Comparison of ENCODE assay signal across 31 mouse cellular contexts in genomic region chr16:30253374-30253773, GRCm38 (mm10). TPM values are rescaled to one million over a fixed set of nuclear protein-coding genes. Genes with fewer than 3 reads are reported as not detected.
A peak's percentile ranks its signal among the peaks of the same experiment; 100 is the strongest.
DNase-seq lines count a peak whose midpoint lies in the region; ATAC-seq and TF ChIP-seq lines count a peak whose summit lies in the region.
"Had no signal": no experiment of that assay in that cellular context is flagged by ENCODE, and none has a peak within 500 bp of the region (broad histone marks: within the 10 kb centered on the region; RNA-seq: fewer than 3 reads in every experiment).

No protein-coding gene starts in this region.

- no peaks in the 10 kb centered on the region for H3K27me3 ChIP-seq in kidney, adult 2 months (replicated peaks; ENCODE audit: control insufficient read depth, insufficient read depth, low read length)
- H3K27me3 ChIP-seq in kidney, embryonic 15.5 days, result peaks cover 35% of the 10 kb centered on the region
- no peaks in the 10 kb centered on the region for H3K27me3 ChIP-seq in liver, embryonic 16.5 days (ENCODE audit: control insufficient read depth, insufficient read depth, low read depth, low read length)
- H3K27me3 ChIP-seq in liver, embryonic 11.5 days (replicated peaks; ENCODE audit: control insufficient read depth, insufficient read depth, low read length), result peaks cover 12% of the 10 kb centered on the region
- no peaks in the 10 kb centered on the region for H3K27me3 ChIP-seq in intestine, postnatal 0 days (replicated peaks; ENCODE audit: control insufficient read depth, insufficient read depth, low read length)
- no peaks in the 10 kb centered on the region for H3K27me3 ChIP-seq in stomach, postnatal 0 days (ENCODE audit: control insufficient read depth, insufficient read depth, low read length)
- H3K27me3 ChIP-seq in hindbrain, embryonic 13.5 days, result peaks cover 50% of the 10 kb centered on the region

- H3K9me3 ChIP-seq in kidney, embryonic 15.5 days (replicated peaks), result no peaks in the 10 kb centered on the region
- no peaks in the 10 kb centered on the region for H3K9me3 ChIP-seq in liver, embryonic 16.5 days (replicated peaks; ENCODE audit: control insufficient read depth, low read length)
- no peaks in the 10 kb centered on the region for H3K9me3 ChIP-seq in liver, embryonic 11.5 days (ENCODE audit: control insufficient read depth, low read length)
- no peaks in the 10 kb centered on the region for H3K9me3 ChIP-seq in intestine, postnatal 0 days (ENCODE audit: control insufficient read depth)
- H3K9me3 ChIP-seq in stomach, postnatal 0 days (ENCODE audit: control insufficient read depth, low read length), result no peaks in the 10 kb centered on the region
- H3K9me3 ChIP-seq in hindbrain, embryonic 13.5 days, result no peaks in the 10 kb centered on the region
- H3K9me3 ChIP-seq: embryonic facial prominence, embryonic 10.5 days; embryonic facial prominence, embryonic 13.5 days; forebrain, embryonic 10.5 days; forebrain, embryonic 13.5 days; heart, embryonic 10.5 days; heart, embryonic 13.5 days; hindbrain, embryonic 15.5 days had no signal

- WGBS in kidney, adult 2 months, result 73% methylated on average over 4 of the region's 4 CpGs
- WGBS in kidney, embryonic 15.5 days, result 85% methylated on average over 4 of the region's 4 CpGs
- 61% methylated on average over 4 of the region's 4 CpGs for WGBS in liver, embryonic 16.5 days (ENCODE audit: insufficient replicate concordance)
- 69% methylated on average over 4 of the region's 4 CpGs for WGBS in liver, embryonic 11.5 days
- WGBS in intestine, postnatal 0 days, result 53% methylated on average over 4 of the region's 4 CpGs
- WGBS in stomach, postnatal 0 days, result 72% methylated on average over 4 of the region's 4 CpGs
- 90% methylated on average over 4 of the region's 4 CpGs for WGBS in hindbrain, embryonic 13.5 days

- TF ChIP-seq POLR2A in kidney, adult 2 months (IDR thresholded peaks at IDR 0.05; ENCODE audit: low read depth, low read length), result no peak

- H3K27ac ChIP-seq in kidney, adult 2 months (ENCODE audit: insufficient read depth, low read depth, low read length), result no peak overlapping the region
- no peak overlapping the region for H3K27ac ChIP-seq in kidney, embryonic 15.5 days
- no peak overlapping the region; the same call in 1 of the 2 replicates for H3K27ac ChIP-seq in liver, embryonic 16.5 days (ENCODE audit: low read length)
- H3K27ac ChIP-seq in liver, embryonic 11.5 days (ENCODE audit: low read depth, low read length), result no peak overlapping the region
- no peak overlapping the region for H3K27ac ChIP-seq in intestine, postnatal 0 days (ENCODE audit: low read depth, low read length)
- H3K27ac ChIP-seq in stomach, postnatal 0 days (replicated peaks), result 0 out of 2 replicates have a peak overlapping the region, but pooled peaks have one; percentile 13
- no peak overlapping the region for H3K27ac ChIP-seq in hindbrain, embryonic 13.5 days
- H3K27ac ChIP-seq: embryonic facial prominence, embryonic 10.5 days; embryonic facial prominence, embryonic 13.5 days; forebrain, embryonic 10.5 days; forebrain, embryonic 13.5 days; heart, adult 2 months; heart, embryonic 10.5 days; heart, embryonic 13.5 days; hindbrain, embryonic 15.5 days had no signal

- no peak overlapping the region for H3K9ac ChIP-seq in kidney, embryonic 15.5 days
- H3K9ac ChIP-seq in liver, embryonic 16.5 days (ENCODE audit: low read depth, low read length), result no peak overlapping the region
- no peak overlapping the region for H3K9ac ChIP-seq in liver, embryonic 11.5 days (ENCODE audit: low read depth, low read length)
- no peak overlapping the region for H3K9ac ChIP-seq in intestine, postnatal 0 days (ENCODE audit: low read depth, low read length)
- H3K9ac ChIP-seq in stomach, postnatal 0 days (ENCODE audit: low read length), result no peak overlapping the region
- H3K9ac ChIP-seq in hindbrain, embryonic 13.5 days, result no peak overlapping the region
- H3K9ac ChIP-seq: embryonic facial prominence, embryonic 13.5 days; forebrain, embryonic 13.5 days; heart, embryonic 13.5 days; hindbrain, embryonic 15.5 days had no signal

- DNase-seq in kidney, adult 2 months, result peak; percentile 47
- no peak for DNase-seq in liver, embryonic 11.5 days (ENCODE audit: low spot score)
- DNase-seq in stomach, postnatal 0 days (ENCODE audit: low spot score), result peak; percentile 81
- DNase-seq: adrenal gland, adult 2 months; adrenal gland, postnatal 14 days; cerebellum, adult 11 months; cerebellum, adult 8-10 months; cerebellum, postnatal 10 days; cerebellum, postnatal 36 days; embryo, embryonic 11 days; gastrocnemius, postnatal 10 days; gastrocnemius, postnatal 36 days; heart, adult 2 months; heart, postnatal 14 days; heart, postnatal 4 days had no signal

- no peak for ATAC-seq in kidney, embryonic 15.5 days (replicated peaks; ENCODE audit: low FRiP score)
- peak; percentile 51; the same call in 1 of the 2 replicates for ATAC-seq in liver, embryonic 16.5 days (ENCODE audit: low read depth)
- ATAC-seq in liver, embryonic 11.5 days (replicated peaks; ENCODE audit: low FRiP score), result no peak
- ATAC-seq in intestine, postnatal 0 days, result peak; percentile 36; the same call in 1 of the 2 replicates
- ATAC-seq in stomach, postnatal 0 days (ENCODE audit: low FRiP score, low TSS enrichment), result peak; percentile 80
- ATAC-seq in hindbrain, embryonic 13.5 days (ENCODE audit: low FRiP score), result no peak
- ATAC-seq: CD4-positive, CD25-positive, alpha-beta regulatory T cell, adult 4 months; forebrain, embryonic 13.5 days; forebrain, embryonic 16.5 days had no signal

- TF ChIP-seq CTCF in kidney, adult 2 months (conservative IDR thresholded peaks at IDR 0.05; ENCODE audit: insufficient read depth, insufficient read length, low read depth, low read length), result no peak
- TF ChIP-seq CTCF in intestine, postnatal 0 days (IDR thresholded peaks at IDR 0.05; ENCODE audit: low read depth), result no peak
- TF ChIP-seq CTCF in stomach, postnatal 0 days (IDR thresholded peaks at IDR 0.05; ENCODE audit: low read depth), result no peak

- H3K4me3 ChIP-seq in kidney, adult 2 months (ENCODE audit: insufficient read depth, low read depth, low read length), result no peak overlapping the region
- H3K4me3 ChIP-seq in kidney, embryonic 15.5 days (replicated peaks), result no peak overlapping the region
- H3K4me3 ChIP-seq in liver, embryonic 16.5 days (ENCODE audit: low read depth, low read length), result no peak overlapping the region
- no peak overlapping the region for H3K4me3 ChIP-seq in liver, embryonic 11.5 days (ENCODE audit: low read depth, low read length)
- H3K4me3 ChIP-seq in intestine, postnatal 0 days (ENCODE audit: low read depth, low read length), result no peak overlapping the region
- H3K4me3 ChIP-seq in stomach, postnatal 0 days (ENCODE audit: low read depth, low read length), result no peak overlapping the region
- no peak overlapping the region for H3K4me3 ChIP-seq in hindbrain, embryonic 13.5 days
- H3K4me3 ChIP-seq: embryonic facial prominence, embryonic 10.5 days; embryonic facial prominence, embryonic 13.5 days; forebrain, embryonic 10.5 days; forebrain, embryonic 13.5 days; heart, adult 2 months; heart, embryonic 10.5 days; heart, embryonic 13.5 days; hindbrain, embryonic 15.5 days had no signal

- H3K4me2 ChIP-seq in kidney, embryonic 15.5 days, result no peak overlapping the region
- no peak overlapping the region for H3K4me2 ChIP-seq in liver, embryonic 16.5 days (ENCODE audit: low read depth, low read length)
- no peak overlapping the region for H3K4me2 ChIP-seq in liver, embryonic 11.5 days
- no peak overlapping the region for H3K4me2 ChIP-seq in intestine, postnatal 0 days (replicated peaks; ENCODE audit: low read depth)
- no peak overlapping the region for H3K4me2 ChIP-seq in stomach, postnatal 0 days (replicated peaks; ENCODE audit: low read depth)
- no peak overlapping the region for H3K4me2 ChIP-seq in hindbrain, embryonic 13.5 days
- H3K4me2 ChIP-seq: embryonic facial prominence, embryonic 13.5 days; forebrain, embryonic 13.5 days; heart, embryonic 13.5 days; hindbrain, embryonic 15.5 days had no signal

- no peaks in the 10 kb centered on the region for H3K36me3 ChIP-seq in kidney, adult 2 months (ENCODE audit: control insufficient read depth, insufficient read depth, low read length)
- H3K36me3 ChIP-seq in kidney, embryonic 15.5 days, result no peaks in the 10 kb centered on the region
- H3K36me3 ChIP-seq in liver, embryonic 16.5 days (ENCODE audit: control insufficient read depth, insufficient read depth), result no peaks in the 10 kb centered on the region
- no peaks in the 10 kb centered on the region for H3K36me3 ChIP-seq in liver, embryonic 11.5 days (ENCODE audit: control insufficient read depth, insufficient read depth, low read length)
- no peaks in the 10 kb centered on the region for H3K36me3 ChIP-seq in intestine, postnatal 0 days (ENCODE audit: control insufficient read depth, insufficient read depth)
- H3K36me3 ChIP-seq in stomach, postnatal 0 days (ENCODE audit: control insufficient read depth, insufficient read depth, low read length), result no peaks in the 10 kb centered on the region
- no peaks in the 10 kb centered on the region for H3K36me3 ChIP-seq in hindbrain, embryonic 13.5 days
- H3K36me3 ChIP-seq: embryonic facial prominence, embryonic 10.5 days; embryonic facial prominence, embryonic 13.5 days; forebrain, embryonic 10.5 days; heart, embryonic 10.5 days; heart, embryonic 13.5 days; hindbrain, embryonic 15.5 days had no signal

- no peak for TF ChIP-seq EP300 in stomach, postnatal 0 days (optimal IDR thresholded peaks at IDR 0.05)

- H3K4me1 ChIP-seq in kidney, adult 2 months (ENCODE audit: control insufficient read depth, insufficient read depth, low read length), result no peaks in the 10 kb centered on the region
- peaks cover 9% of the 10 kb centered on the region; the same call in 1 of the 2 replicates for H3K4me1 ChIP-seq in kidney, embryonic 15.5 days
- peaks cover 7% of the 10 kb centered on the region for H3K4me1 ChIP-seq in liver, embryonic 16.5 days (ENCODE audit: control insufficient read depth, low read depth, low read length)
- H3K4me1 ChIP-seq in liver, embryonic 11.5 days (replicated peaks; ENCODE audit: control insufficient read depth, insufficient read depth, low read length), result peaks cover 10% of the 10 kb centered on the region; the same call in 1 of the 2 replicates
- no peaks in the 10 kb centered on the region for H3K4me1 ChIP-seq in intestine, postnatal 0 days (replicated peaks; ENCODE audit: control insufficient read depth, insufficient read depth, low read length)
- H3K4me1 ChIP-seq in stomach, postnatal 0 days (replicated peaks; ENCODE audit: control insufficient read depth, insufficient read depth), result no peaks in the 10 kb centered on the region
- peaks cover 11% of the 10 kb centered on the region; the same call in 1 of the 2 replicates for H3K4me1 ChIP-seq in hindbrain, embryonic 13.5 days (replicated peaks)

RNA-seq across cellular contexts. Expression of gene Cpn2, which starts 13.9 kb away (rescaled TPM):
- 0.42 and 0.52 TPM in 2 replicates for polyA plus RNA-seq in kidney, adult 2 months (2012; rRNA removed)
- polyA plus RNA-seq in kidney, embryonic 15.5 days (2015; fragmentation: Nextera tagmentation; extraction: Ambion mirVana), result 0.04 and 0.08 TPM in 2 replicates
- 3.4 and 3.9 TPM in 2 replicates for polyA plus RNA-seq in liver, embryonic 16.5 days (2015; fragmentation: Nextera tagmentation; extraction: Ambion mirVana)
- polyA plus RNA-seq in liver, embryonic 11.5 days (2014; fragmentation: Nextera tagmentation; extraction: Ambion mirVana), result 1.3 and 1.5 TPM in 2 replicates
- polyA plus RNA-seq in intestine, postnatal 0 days (2015; fragmentation: Nextera tagmentation; extraction: Ambion mirVana), result 0.08 and 0.09 TPM in 2 replicates
- 0.04 TPM in 1 of 2 replicates, not detected in the other for polyA plus RNA-seq in stomach, postnatal 0 days (2015; fragmentation: Nextera tagmentation; extraction: Ambion mirVana)
- polyA plus RNA-seq in hindbrain, embryonic 13.5 days (2015; fragmentation: Nextera tagmentation; extraction: Ambion mirVana), result not detected in 2 replicates
- polyA plus RNA-seq: CD4-positive, CD25-positive, alpha-beta regulatory T cell, adult 4 months; cortical plate, adult 2 months; embryonic facial prominence, embryonic 10.5 days; embryonic facial prominence, embryonic 13.5 days; forebrain, embryonic 10.5 days; forebrain, embryonic 13.5 days; forebrain, embryonic 16.5 days; heart, embryonic 13.5 days; heart, embryonic 16.5 days; hindbrain, embryonic 11.5 days; hindbrain, embryonic 15.5 days had no signal

RNA-seq across cellular contexts. Expression of gene Lrrc15, which starts 29.7 kb away (rescaled TPM):
- polyA plus RNA-seq in kidney, adult 2 months (2012; rRNA removed), result 0.01 TPM in 1 of 2 replicates, not detected in the other
- 0.99 and 1.2 TPM in 2 replicates for polyA plus RNA-seq in kidney, embryonic 15.5 days (2015; fragmentation: Nextera tagmentation; extraction: Ambion mirVana)
- polyA plus RNA-seq in liver, embryonic 16.5 days (2015; fragmentation: Nextera tagmentation; extraction: Ambion mirVana), result 0.02 and 0.04 TPM in 2 replicates
- 0.08 and 0.14 TPM in 2 replicates for polyA plus RNA-seq in liver, embryonic 11.5 days (2014; fragmentation: Nextera tagmentation; extraction: Ambion mirVana)
- polyA plus RNA-seq in intestine, postnatal 0 days (2015; fragmentation: Nextera tagmentation; extraction: Ambion mirVana), result 0.30 and 0.34 TPM in 2 replicates
- polyA plus RNA-seq in stomach, postnatal 0 days (2015; fragmentation: Nextera tagmentation; extraction: Ambion mirVana), result 0.76 and 0.87 TPM in 2 replicates
- polyA plus RNA-seq in hindbrain, embryonic 13.5 days (2015; fragmentation: Nextera tagmentation; extraction: Ambion mirVana), result 0.26 and 0.28 TPM in 2 replicates
- polyA plus RNA-seq: CD4-positive, CD25-positive, alpha-beta regulatory T cell, adult 4 months; cortical plate, adult 2 months had no signal

RNA-seq across cellular contexts. Expression of gene Gp5, which starts 57.2 kb away (rescaled TPM):
- polyA plus RNA-seq in kidney, adult 2 months (2012; rRNA removed), result 0.04 and 0.14 TPM in 2 replicates
- polyA plus RNA-seq in kidney, embryonic 15.5 days (2015; fragmentation: Nextera tagmentation; extraction: Ambion mirVana), result 0.90 and 0.93 TPM in 2 replicates
- 9.3 and 10.5 TPM in 2 replicates for polyA plus RNA-seq in liver, embryonic 16.5 days (2015; fragmentation: Nextera tagmentation; extraction: Ambion mirVana)
- polyA plus RNA-seq in liver, embryonic 11.5 days (2014; fragmentation: Nextera tagmentation; extraction: Ambion mirVana), result 31.1 and 37.5 TPM in 2 replicates
- 0.13 TPM in 2 replicates for polyA plus RNA-seq in intestine, postnatal 0 days (2015; fragmentation: Nextera tagmentation; extraction: Ambion mirVana)
- 0.11 and 0.39 TPM in 2 replicates for polyA plus RNA-seq in stomach, postnatal 0 days (2015; fragmentation: Nextera tagmentation; extraction: Ambion mirVana)
- polyA plus RNA-seq in hindbrain, embryonic 13.5 days (2015; fragmentation: Nextera tagmentation; extraction: Ambion mirVana), result 0.50 and 0.51 TPM in 2 replicates
- polyA plus RNA-seq: CD4-positive, CD25-positive, alpha-beta regulatory T cell, adult 4 months had no signal

Comparison
In these comparisons a context has a peak if more than half of its experiments do, and no peak if none do; other contexts are left out.
1. ATAC-seq: peak in liver, embryonic 16.5 days (single experiment), intestine, postnatal 0 days (single experiment) and stomach, postnatal 0 days (single experiment); none in kidney, embryonic 15.5 days (single experiment), liver, embryonic 11.5 days (single experiment) and hindbrain, embryonic 13.5 days (single experiment).